Mouse (Mus musculus) lung, adult 2 months (tissue): ENCODE results near the gene Tcf7.
"Not testable (repeated sequence)": the region's sequence is repeated elsewhere in the genome, so short reads cannot be mapped to it uniquely, and the experiment has no call there.

ENCODE experiments used
- CTCF ChIP-seq: fragments of 200-500 bp; IDR thresholded peaks from 2 replicates; pipeline ENCODE4 v1.5.1; 2011; ENCODE audit warnings: mild to moderate bottlenecking, low read length, control low read depth; ENCODE audit not compliant: insufficient read depth
- POLR2A ChIP-seq: fragments of 200-500 bp; IDR thresholded peaks from 2 replicates; pipeline ENCODE4 v1.6.1; 2011; ENCODE audit warnings: low read depth, mild to moderate bottlenecking, control low read depth, low read length, borderline replicate concordance; ENCODE audit errors: extremely low read depth

- TF ChIP-seq POLR2A, CTCF: not testable (repeated sequence)
These were observed 60.9 kb downstream of the Tcf7 start for GRCm38 (mm10) chr11:52221921-52222320.
